Mouse (Mus musculus) spleen, adult 2 months (tissue): ENCODE measurements around the gene Inpp4b. TPM values are rescaled to one million over a fixed set of nuclear protein-coding genes. Genes with fewer than 3 reads are reported as not detected.

ENCODE experiments used
- DNase-seq, 2 experiments: peaks; one replicate each; pipeline versions ENCODE4 v3.0.0 to v3.0.0-alpha.2; 2012 to 2021; ENCODE audit warnings: low spot score in 2 of 2, low read depth in 1 of 2
- H3K27ac ChIP-seq: fragments of 200-500 bp; 2 replicates; pipeline ENCODE4 v1.5.1; 2012; ENCODE audit warnings: low read length, inconsistent platforms; ENCODE audit not compliant: insufficient read depth
- H3K27me3 ChIP-seq: fragments of 200-500 bp; 2 replicates; pipeline ENCODE4 v1.6.1; 2012; ENCODE audit warnings: mild to moderate bottlenecking, moderate library complexity, low read length, inconsistent platforms; ENCODE audit not compliant: control insufficient read depth, insufficient read depth
- H3K36me3 ChIP-seq: fragments of 200-500 bp; 2 replicates; pipeline ENCODE4 v1.6.1; 2012; ENCODE audit warnings: mild to moderate bottlenecking, low read length, inconsistent platforms; ENCODE audit not compliant: control insufficient read depth, insufficient read depth
- H3K4me1 ChIP-seq: fragments of 200-500 bp; 2 replicates; pipeline ENCODE4 v1.6.1; 2011; ENCODE audit warnings: inconsistent platforms; ENCODE audit not compliant: control insufficient read depth, insufficient read depth, insufficient read length
- H3K4me3 ChIP-seq: fragments of 200-500 bp; 2 replicates; pipeline ENCODE4 v1.5.1; 2011; ENCODE audit warnings: mild to moderate bottlenecking, inconsistent platforms; ENCODE audit not compliant: insufficient read depth, insufficient read length; ENCODE audit errors: extremely low read depth
- CTCF ChIP-seq: fragments of 200-500 bp; IDR thresholded peaks from 2 replicates; pipeline ENCODE4 v1.5.1; 2011; ENCODE audit warnings: mild to moderate bottlenecking, inconsistent platforms; ENCODE audit not compliant: insufficient read depth, insufficient read length, insufficient replicate concordance; ENCODE audit errors: extremely low read depth
- POLR2A ChIP-seq: fragments of 200-500 bp; IDR thresholded peaks from 2 replicates; pipeline ENCODE4 v1.6.1; 2011; ENCODE audit warnings: low read depth, low read length, inconsistent platforms
- WGBS: fragments of 180-500 bp; shearing (Covaris S2); methylation state at CpG from one replicate; pipeline ENCODE4 v1.1.7; 2018; 5-methylcytosine and 5-hydroxymethylcytosine counted together
- polyA plus RNA-seq: library from polyadenylated mRNA; depleted of rRNA; stranded (reverse); fragments of >200 nt; gene quantifications from 2 replicates; pipeline ENCODE4 v1.2.3, GENCODE M21; 2012; rRNA removed

Inpp4b gene
- polyA plus RNA-seq = 5.1 and 5.8 TPM in 2 replicates

- Histone ChIP-seq H3K4me3 (peak within 1 kb of the TSS; percentile 64), H3K36me3 (no peaks in the 10 kb centered on the region), H3K27ac (peak within 1 kb of the TSS; percentile 89), H3K27me3 (no peaks in the 10 kb centered on the region), H3K4me1 (peaks cover 6% of the 10 kb centered on the region; the same call in 1 of the 2 replicates)
- WGBS = 1% methylated on average over 46 of the region's 46 CpGs
- DNase-seq = peak; percentile 37 to 78
- TF ChIP-seq POLR2A (peak; percentile 16; the same call in 1 of the 2 replicates), CTCF (no peak)
Measured at GRCm38 (mm10) chr8:81342236-81342998, at the start of gene Inpp4b. Gene Inpp4b, plus strand, starts transcription at chr8:81342556.

GRCm38 (mm10) chr8:81335250-81335649, 7.1 kb upstream of the Inpp4b start:
- Histone ChIP-seq H3K27me3 (no peaks in the 10 kb centered on the region), H3K4me1 (no peaks in the 10 kb centered on the region), H3K36me3 (no peaks in the 10 kb centered on the region), H3K4me3 (no peak overlapping the region), H3K27ac (no peak overlapping the region)
- no peak for TF ChIP-seq CTCF
- TF ChIP-seq POLR2A = no peak
- WGBS = 59% methylated on average over 2 of the region's 2 CpGs
- no peak for DNase-seq

GRCm38 (mm10) chr8:81341191-81341590, 1.2 kb upstream of the Inpp4b start:
- TF ChIP-seq CTCF = no peak
- no peak for TF ChIP-seq POLR2A
- Histone ChIP-seq H3K4me1 (peaks cover 6% of the 10 kb centered on the region; the same call in 1 of the 2 replicates), H3K27me3 (no peaks in the 10 kb centered on the region), H3K4me3 (no peak overlapping the region), H3K36me3 (no peaks in the 10 kb centered on the region), H3K27ac (no peak overlapping the region)
- WGBS = 42% methylated on average over 5 of the region's 5 CpGs
- DNase-seq = no peak

GRCm38 (mm10) chr8:81341591-81342235, 643 bp upstream of the Inpp4b start:
- H3K4me3 ChIP-seq = peak overlapping the region; percentile 64
- no peaks in the 10 kb centered on the region for H3K27me3 ChIP-seq
- TF ChIP-seq POLR2A = no peak
- TF ChIP-seq CTCF = peak; percentile 55; the same call in 1 of the 2 replicates
- no peaks in the 10 kb centered on the region for H3K36me3 ChIP-seq
- peak; percentile 51 to 87 for DNase-seq
- WGBS = 2% methylated on average over 23 of the region's 23 CpGs
- peak overlapping the region; percentile 89 for H3K27ac ChIP-seq
- peaks cover 6% of the 10 kb centered on the region; the same call in 1 of the 2 replicates for H3K4me1 ChIP-seq

- no peaks in the 10 kb centered on the region for H3K36me3 ChIP-seq
- peak overlapping the region; percentile 64 for H3K4me3 ChIP-seq
- no peak for TF ChIP-seq POLR2A
- TF ChIP-seq CTCF = no peak
- 42% methylated on average over 3 of the region's 3 CpGs for WGBS
- no peak for DNase-seq
- peak overlapping the region; percentile 89 for H3K27ac ChIP-seq
- H3K4me1 ChIP-seq = peaks cover 6% of the 10 kb centered on the region; the same call in 1 of the 2 replicates
- no peaks in the 10 kb centered on the region for H3K27me3 ChIP-seq
Measured at GRCm38 (mm10) chr8:81342999-81343302, 595 bp downstream of the Inpp4b start.

- H3K4me3 ChIP-seq = no peak overlapping the region
- H3K27ac ChIP-seq = no peak overlapping the region
- H3K27me3 ChIP-seq = no peaks in the 10 kb centered on the region
- DNase-seq = no peak
- peaks cover 6% of the 10 kb centered on the region; the same call in 1 of the 2 replicates for H3K4me1 ChIP-seq
- no peak for TF ChIP-seq CTCF
- no peak for TF ChIP-seq POLR2A
- H3K36me3 ChIP-seq = no peaks in the 10 kb centered on the region
- 49% methylated on average over 2 of the region's 2 CpGs for WGBS
Measured at GRCm38 (mm10) chr8:81345170-81345697, 2.9 kb downstream of the Inpp4b start.

GRCm38 (mm10) chr8:81349452-81349851, 7.1 kb downstream of the Inpp4b start:
- Histone ChIP-seq H3K27me3 (no peaks in the 10 kb centered on the region), H3K4me1 (no peaks in the 10 kb centered on the region), H3K36me3 (peaks cover 2% of the 10 kb centered on the region; the same call in 1 of the 2 replicates), H3K27ac (no peak overlapping the region), H3K4me3 (no peak overlapping the region)
- TF ChIP-seq CTCF (peak; percentile 49; the same call in 1 of the 2 replicates), POLR2A (no peak)
- peak in 1 of 2 experiments; percentile 26 for DNase-seq
- 88% methylated on average over 1 of the region's 1 CpGs for WGBS
